Mouse (Mus musculus): ENCODE measurements around the gene Wdr20. TPM values are rescaled to one million over a fixed set of nuclear protein-coding genes. Genes with fewer than 3 reads are reported as not detected.
"Not testable (repeated sequence)": the region's sequence is repeated elsewhere in the genome, so short reads cannot be mapped to it uniquely, and the experiment has no call there.

Wdr20 gene
- polyA plus RNA-seq, 1 experiment from 2014 or later: 22.2 TPM

DNA sequence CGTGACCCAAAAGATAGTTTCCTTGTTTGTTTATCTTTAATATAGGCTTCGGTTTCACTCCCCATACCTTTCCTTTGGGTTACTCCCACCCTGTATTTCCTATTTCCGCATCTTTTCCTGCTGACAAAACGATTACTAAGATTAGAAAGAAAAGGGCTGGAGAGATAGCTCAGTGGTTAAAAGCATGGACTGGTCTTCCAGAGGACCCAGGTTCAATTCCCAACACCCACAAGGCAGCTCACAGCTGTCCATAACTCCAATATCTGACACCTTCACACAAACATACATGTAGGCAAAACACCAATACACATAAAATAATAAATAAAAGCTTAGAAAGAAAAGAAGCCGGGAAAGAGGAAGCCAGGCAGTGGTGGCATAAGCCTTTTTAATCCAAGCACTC lies 40.3 kb upstream of the Wdr20 start:
- no peaks in the 10 kb centered on the region for H3K36me3 ChIP-seq (replicated peaks; ENCODE audit: control insufficient read depth, insufficient read depth, low read depth, low read length)
- H3K4me1 ChIP-seq (ENCODE audit: control insufficient read depth, insufficient read depth, low read length): no peaks in the 10 kb centered on the region
- no peak overlapping the region for H3K27ac ChIP-seq (replicated peaks; ENCODE audit: low read depth, low read length)
- H3K27me3 ChIP-seq (ENCODE audit: control insufficient read depth, insufficient read depth, low read length): no peaks in the 10 kb centered on the region
- H3K4me2 ChIP-seq (ENCODE audit: low read depth, low read length): no peak overlapping the region
- H3K4me3 ChIP-seq (ENCODE audit: low read depth, low read length): no peak overlapping the region
- H3K9ac ChIP-seq (replicated peaks; ENCODE audit: low read length): no peak overlapping the region
- DNase-seq (ENCODE audit: low spot score) (no peak), ATAC-seq (replicated peaks; ENCODE audit: insufficient number of reproducible peaks, low FRiP score, low TSS enrichment, low read depth) (no peak)
- no peaks in the 10 kb centered on the region for H3K9me3 ChIP-seq (replicated peaks; ENCODE audit: control insufficient read depth, low read length)
- 73% methylated on average over 5 of the region's 5 CpGs for WGBS

DNA sequence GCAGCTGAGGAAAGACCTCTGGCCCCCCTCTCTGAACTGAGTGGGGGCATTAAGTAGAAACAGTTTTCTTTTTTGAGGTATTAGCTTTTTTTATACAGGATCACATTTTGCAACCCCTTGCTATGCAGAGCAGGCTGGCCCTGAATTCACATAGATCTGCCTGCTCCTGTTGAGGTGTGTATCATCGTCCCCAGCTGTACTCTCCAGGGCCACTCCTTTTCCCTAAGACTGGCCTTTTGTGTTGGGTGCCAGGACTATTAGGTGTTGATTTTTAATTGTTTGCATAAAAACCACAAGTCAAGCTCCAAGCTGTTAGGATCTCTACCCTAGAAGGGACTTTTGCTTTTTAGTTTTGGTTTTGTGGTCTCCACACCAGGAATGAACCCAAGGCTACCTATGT lies 39.7 kb upstream of the Wdr20 start:
- Histone ChIP-seq H3K4me2 (ENCODE audit: low read depth, low read length) (no peak overlapping the region), H3K27ac (replicated peaks; ENCODE audit: low read depth, low read length) (no peak overlapping the region), H3K36me3 (replicated peaks; ENCODE audit: control insufficient read depth, insufficient read depth, low read depth, low read length) (no peaks in the 10 kb centered on the region), H3K4me3 (ENCODE audit: low read depth, low read length) (no peak overlapping the region), H3K9me3 (replicated peaks; ENCODE audit: control insufficient read depth, low read length) (no peaks in the 10 kb centered on the region), H3K9ac (replicated peaks; ENCODE audit: low read length) (no peak overlapping the region), H3K4me1 (ENCODE audit: control insufficient read depth, insufficient read depth, low read length) (no peaks in the 10 kb centered on the region), H3K27me3 (ENCODE audit: control insufficient read depth, insufficient read depth, low read length) (no peaks in the 10 kb centered on the region)
- ATAC-seq (replicated peaks; ENCODE audit: insufficient number of reproducible peaks, low FRiP score, low TSS enrichment, low read depth) (no peak), DNase-seq (ENCODE audit: low spot score) (no peak)
- WGBS: 81% methylated on average over 1 of the region's 1 CpGs

DNA sequence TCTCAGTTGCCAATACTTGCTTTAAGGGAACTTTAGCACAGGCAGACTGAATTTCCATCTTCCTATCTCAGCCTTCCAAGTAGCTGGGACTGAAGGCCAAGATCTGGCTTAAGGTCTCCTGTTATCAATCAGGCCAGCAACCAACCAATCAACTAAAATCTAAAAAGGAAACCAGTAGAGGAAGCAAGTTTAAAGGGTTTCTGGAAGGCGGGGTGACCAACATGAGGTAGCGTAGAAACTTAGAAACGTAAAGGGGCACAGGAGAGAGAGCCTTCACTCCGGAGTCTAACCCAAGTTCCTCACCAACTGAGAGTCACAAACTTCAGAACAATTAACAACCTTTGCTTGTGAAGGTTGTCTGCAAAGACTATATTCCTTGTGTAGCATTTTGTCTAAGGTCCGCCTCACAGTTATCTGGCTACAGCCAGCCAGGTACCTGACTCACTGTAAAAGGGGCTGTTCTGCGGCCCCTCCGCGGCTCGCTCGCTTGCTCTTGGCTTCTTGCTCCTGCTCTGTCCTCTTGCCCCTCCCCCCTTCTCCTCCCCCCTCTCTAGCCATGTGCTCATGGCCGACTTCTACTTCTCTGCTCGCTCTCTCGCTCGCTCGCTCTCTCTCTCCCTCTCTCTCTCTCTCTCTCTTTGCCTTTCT lies 39.1 kb upstream of the Wdr20 start:
- no peak for DNase-seq (ENCODE audit: low spot score)
- Histone ChIP-seq H3K4me1 (ENCODE audit: control insufficient read depth, insufficient read depth, low read length) (no peaks in the 10 kb centered on the region), H3K27me3 (ENCODE audit: control insufficient read depth, insufficient read depth, low read length) (no peaks in the 10 kb centered on the region), H3K4me3 (ENCODE audit: low read depth, low read length) (no peak overlapping the region), H3K4me2 (ENCODE audit: low read depth, low read length) (no peak overlapping the region), H3K9ac (replicated peaks; ENCODE audit: low read length) (no peak overlapping the region; the same call in 1 of the 2 replicates), H3K27ac (replicated peaks; ENCODE audit: low read depth, low read length) (no peak overlapping the region), H3K9me3 (replicated peaks; ENCODE audit: control insufficient read depth, low read length) (no peaks in the 10 kb centered on the region), H3K36me3 (replicated peaks; ENCODE audit: control insufficient read depth, insufficient read depth, low read depth, low read length) (no peaks in the 10 kb centered on the region)
- no peak for ATAC-seq (replicated peaks; ENCODE audit: insufficient number of reproducible peaks, low FRiP score, low TSS enrichment, low read depth)
- WGBS: 37% methylated on average over 15 of the region's 15 CpGs

DNA sequence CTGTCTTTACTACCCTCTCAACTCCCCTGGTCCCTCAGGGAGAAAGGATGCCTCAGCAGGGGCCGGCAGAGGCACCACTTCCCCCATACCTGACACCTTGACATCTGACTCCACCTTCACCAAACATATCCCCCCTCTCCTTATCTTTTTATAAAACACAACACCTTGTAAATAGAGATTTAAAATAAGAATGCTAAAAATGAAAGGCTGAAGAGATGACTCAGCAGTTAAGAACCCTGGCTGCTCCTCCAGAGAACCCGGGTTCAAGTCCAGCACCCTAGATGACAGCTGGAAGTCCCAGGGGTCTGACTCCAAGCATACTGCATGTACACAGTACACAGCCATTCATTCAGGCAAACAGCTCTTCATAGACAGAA lies 38.6 kb upstream of the Wdr20 start:
- H3K9ac ChIP-seq (replicated peaks; ENCODE audit: low read length): no peak overlapping the region; the same call in 1 of the 2 replicates
- H3K4me2 ChIP-seq (ENCODE audit: low read depth, low read length): no peak overlapping the region
- H3K27me3 ChIP-seq (ENCODE audit: control insufficient read depth, insufficient read depth, low read length): no peaks in the 10 kb centered on the region
- no peak for ATAC-seq (replicated peaks; ENCODE audit: insufficient number of reproducible peaks, low FRiP score, low TSS enrichment, low read depth)
- no peaks in the 10 kb centered on the region for H3K4me1 ChIP-seq (ENCODE audit: control insufficient read depth, insufficient read depth, low read length)
- H3K36me3 ChIP-seq (replicated peaks; ENCODE audit: control insufficient read depth, insufficient read depth, low read depth, low read length): no peaks in the 10 kb centered on the region
- DNase-seq (ENCODE audit: low spot score): no peak
- WGBS: 50% methylated on average over 2 of the region's 2 CpGs
- no peak overlapping the region for H3K4me3 ChIP-seq (ENCODE audit: low read depth, low read length)
- H3K9me3 ChIP-seq (replicated peaks; ENCODE audit: control insufficient read depth, low read length): no peaks in the 10 kb centered on the region
- no peak overlapping the region for H3K27ac ChIP-seq (replicated peaks; ENCODE audit: low read depth, low read length)

DNA sequence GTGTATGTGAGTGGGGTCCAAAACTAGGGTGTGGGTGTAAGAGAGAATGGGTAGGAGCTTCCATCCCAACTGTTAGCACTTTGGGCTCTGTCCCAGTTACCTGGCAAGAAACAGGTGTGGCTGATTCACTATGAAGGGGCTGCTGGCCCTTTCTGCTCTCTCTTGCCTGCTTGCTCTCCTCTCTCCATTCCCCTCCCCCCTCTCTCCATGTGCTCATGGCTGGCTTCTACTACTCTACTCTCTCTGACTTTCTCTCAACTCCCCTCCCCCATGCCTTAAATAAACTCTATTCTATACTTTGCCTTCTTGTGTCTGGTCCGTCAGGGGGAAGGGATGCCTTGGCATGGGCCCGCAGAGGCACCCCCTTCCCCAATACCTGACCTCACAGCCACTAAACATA lies 37.0 kb upstream of the Wdr20 start:
- Histone ChIP-seq H3K4me3 (ENCODE audit: low read depth, low read length) (no peak overlapping the region), H3K27ac (replicated peaks; ENCODE audit: low read depth, low read length) (no peak overlapping the region), H3K9me3 (replicated peaks; ENCODE audit: control insufficient read depth, low read length) (no peaks in the 10 kb centered on the region), H3K36me3 (replicated peaks; ENCODE audit: control insufficient read depth, insufficient read depth, low read depth, low read length) (no peaks in the 10 kb centered on the region), H3K9ac (replicated peaks; ENCODE audit: low read length) (no peak overlapping the region), H3K27me3 (ENCODE audit: control insufficient read depth, insufficient read depth, low read length) (no peaks in the 10 kb centered on the region), H3K4me1 (ENCODE audit: control insufficient read depth, insufficient read depth, low read length) (no peaks in the 10 kb centered on the region), H3K4me2 (ENCODE audit: low read depth, low read length) (no peak overlapping the region)
- 64% methylated on average over 2 of the region's 2 CpGs for WGBS
- DNase-seq (ENCODE audit: low spot score) (no peak), ATAC-seq (replicated peaks; ENCODE audit: insufficient number of reproducible peaks, low FRiP score, low TSS enrichment, low read depth) (no peak)

DNA sequence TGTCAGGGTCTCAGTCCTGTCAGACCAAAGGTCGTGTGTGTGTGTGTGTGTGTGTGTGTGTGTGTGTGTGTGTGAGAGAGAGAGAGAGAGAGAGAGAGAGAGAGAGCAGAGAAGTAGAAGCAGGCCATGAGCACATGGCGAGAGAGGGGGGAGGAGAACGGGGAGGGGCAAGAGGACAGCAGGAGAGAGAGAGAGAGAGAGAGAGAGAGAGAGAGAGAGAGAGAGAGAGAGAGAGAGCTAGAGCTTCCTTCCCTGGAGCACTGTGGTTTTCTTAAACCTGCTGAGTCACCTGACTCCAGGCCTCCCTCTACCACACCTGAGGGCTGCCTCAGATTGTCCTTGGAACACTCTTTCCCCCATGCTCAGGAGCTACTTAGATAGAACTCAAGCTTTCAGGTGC lies 36.4 kb upstream of the Wdr20 start:
- H3K9ac ChIP-seq (replicated peaks; ENCODE audit: low read length); DNase-seq (ENCODE audit: low spot score); H3K27ac ChIP-seq (replicated peaks; ENCODE audit: low read depth, low read length): not testable (repeated sequence)

DNA sequence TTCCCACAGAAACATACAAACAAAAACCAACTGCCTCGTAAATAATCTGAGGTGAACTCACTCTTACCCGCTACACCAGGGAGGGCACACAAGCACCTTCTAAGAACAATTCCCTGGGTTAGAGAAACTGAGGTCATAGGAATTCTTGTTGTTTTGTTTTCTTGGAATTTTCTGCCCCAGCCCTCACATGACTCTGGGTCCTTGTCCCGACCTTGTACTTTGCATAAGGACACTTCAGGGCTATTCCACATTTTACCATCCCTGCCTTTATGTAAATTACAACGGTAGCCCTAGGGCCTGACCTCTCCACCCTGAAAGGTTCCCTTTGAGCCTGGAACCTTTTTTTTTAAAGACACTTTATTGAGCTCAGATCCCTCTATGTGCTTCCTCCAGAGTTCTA lies 35.2 kb upstream of the Wdr20 start, which contains the start of gene Hsp90aa1:
Gene Hsp90aa1 (minus strand): TSS at position 173 of the 400 bp plus-strand sequence.
- no peaks in the 10 kb centered on the region for H3K4me1 ChIP-seq (ENCODE audit: control insufficient read depth, insufficient read depth, low read length)
- no peaks in the 10 kb centered on the region for H3K27me3 ChIP-seq (ENCODE audit: control insufficient read depth, insufficient read depth, low read length)
- H3K9ac ChIP-seq (replicated peaks; ENCODE audit: low read length): no peak within 1 kb of the TSS
- 45% methylated on average over 4 of the region's 4 CpGs for WGBS
- no peak within 1 kb of the TSS for H3K4me3 ChIP-seq (ENCODE audit: low read depth, low read length)
- H3K9me3 ChIP-seq (replicated peaks; ENCODE audit: control insufficient read depth, low read length): no peaks in the 10 kb centered on the region
- no peak for ATAC-seq (replicated peaks; ENCODE audit: insufficient number of reproducible peaks, low FRiP score, low TSS enrichment, low read depth)
- no peak within 1 kb of the TSS for H3K27ac ChIP-seq (replicated peaks; ENCODE audit: low read depth, low read length)
- H3K36me3 ChIP-seq (replicated peaks; ENCODE audit: control insufficient read depth, insufficient read depth, low read depth, low read length): no peaks in the 10 kb centered on the region
- H3K4me2 ChIP-seq (ENCODE audit: low read depth, low read length): no peak within 1 kb of the TSS
- DNase-seq (ENCODE audit: low spot score): no peak

More for the DNA sequence above, 36.4 kb upstream of the Wdr20 start:
- not testable (repeated sequence) for H3K4me2 ChIP-seq (ENCODE audit: low read depth, low read length); H3K4me1 ChIP-seq (ENCODE audit: control insufficient read depth, insufficient read depth, low read length); H3K36me3 ChIP-seq (replicated peaks; ENCODE audit: control insufficient read depth, insufficient read depth, low read depth, low read length); H3K27me3 ChIP-seq (ENCODE audit: control insufficient read depth, insufficient read depth, low read length); H3K4me3 ChIP-seq (ENCODE audit: low read depth, low read length); ATAC-seq (replicated peaks; ENCODE audit: insufficient number of reproducible peaks, low FRiP score, low TSS enrichment, low read depth); H3K9me3 ChIP-seq (replicated peaks; ENCODE audit: control insufficient read depth, low read length)
- WGBS: 21% methylated on average over 3 of the region's 3 CpGs

DNA sequence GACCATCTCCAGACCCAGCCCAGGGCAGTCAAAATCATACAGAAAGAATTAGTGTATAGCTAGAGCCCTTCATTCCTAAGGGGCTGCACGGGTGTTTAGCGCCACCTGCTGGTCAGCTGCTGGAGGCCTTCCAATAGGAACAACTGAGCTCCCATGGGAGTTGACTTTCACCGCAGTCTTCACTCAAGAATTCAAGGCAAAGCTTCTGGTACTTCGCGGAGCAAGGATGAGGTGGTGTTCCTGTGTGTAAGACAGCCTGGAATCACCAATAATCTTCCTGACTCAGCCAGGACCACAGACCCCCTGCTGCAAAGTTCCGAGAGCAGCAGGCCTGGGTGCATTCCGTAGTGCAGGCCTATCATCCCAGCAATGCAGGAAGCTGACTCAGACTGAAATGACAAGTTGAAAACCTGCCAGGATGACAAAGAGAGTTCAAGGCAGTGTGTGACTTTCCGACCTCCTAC lies 34.7 kb upstream of the Wdr20 start:
- 27% methylated on average over 8 of the region's 8 CpGs for whole genome bisulfite sequencing
- no peaks in the 10 kb centered on the region for H3K9me3 ChIP-seq (replicated peaks; ENCODE audit: control insufficient read depth, low read length)
- peak; percentile 95 for DNase-seq (ENCODE audit: low spot score)
- H3K4me2 ChIP-seq (ENCODE audit: low read depth, low read length): no peak overlapping the region
- H3K9ac ChIP-seq (replicated peaks; ENCODE audit: low read length): no peak overlapping the region
- H3K36me3 ChIP-seq (replicated peaks; ENCODE audit: control insufficient read depth, insufficient read depth, low read depth, low read length): no peaks in the 10 kb centered on the region
- H3K27ac ChIP-seq (replicated peaks; ENCODE audit: low read depth, low read length): no peak overlapping the region
- H3K4me1 ChIP-seq (ENCODE audit: control insufficient read depth, insufficient read depth, low read length): no peaks in the 10 kb centered on the region
- peak; percentile 51 for ATAC-seq (replicated peaks; ENCODE audit: insufficient number of reproducible peaks, low FRiP score, low TSS enrichment, low read depth)
- no peaks in the 10 kb centered on the region for H3K27me3 ChIP-seq (ENCODE audit: control insufficient read depth, insufficient read depth, low read length)
- no peak overlapping the region for H3K4me3 ChIP-seq (ENCODE audit: low read depth, low read length)
